Mouse (Mus musculus): Measurements from ENCODE around the gene Faf1. TPM values are rescaled to one million over a fixed set of nuclear protein-coding genes. Genes with fewer than 3 reads are reported as not detected.

Faf1 gene
- total and polyA plus RNA-seq, 3 experiments: 34.9 to 52.8 (median 38.2) TPM

DNA sequence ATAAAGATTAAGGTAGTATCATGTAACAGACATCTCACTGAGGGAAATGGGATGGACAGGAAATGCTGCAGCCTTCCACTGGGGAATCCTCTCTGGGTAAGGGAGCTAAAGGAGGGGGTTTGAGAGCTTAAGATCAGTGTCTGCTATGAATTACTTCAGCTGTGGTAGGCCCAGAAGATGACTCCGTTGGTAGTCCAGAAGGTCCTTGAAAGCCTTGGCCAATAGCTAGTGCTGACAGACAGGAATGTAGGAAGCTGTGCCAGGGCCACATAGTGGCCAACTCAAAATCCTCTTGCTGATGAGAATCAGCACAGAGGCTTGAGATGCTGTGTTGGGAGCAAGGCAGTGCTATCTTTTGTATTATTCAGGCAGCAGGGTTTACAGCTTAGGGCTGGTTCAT is 59.4 kb downstream of the Faf1 start:
- H3K27me3 ChIP-seq (replicated peaks): no peaks in the 10 kb centered on the region
- no peaks in the 10 kb centered on the region for H3K9me3 ChIP-seq (replicated peaks; ENCODE audit: low read length)
- dilution Hi-C loops (cut with MboI; ENCODE audit: extremely low pct_ligation_motif_present, extremely low pct_unique_long_range_greater_than_20kb, low sequenced_read_pairs): no loop called here
- no peaks in the 10 kb centered on the region for H3K4me1 ChIP-seq (ENCODE audit: control insufficient read depth in 1 of 2, insufficient read depth in 2 of 2)
- no peak overlapping the region for H3K4me3 ChIP-seq (replicated peaks in 1 of 3; ENCODE audit: low read depth in 2 of 3, low read length in 2 of 3, poor library complexity in 1 of 3)
- H3K9ac ChIP-seq (ENCODE audit: insufficient read depth, low read depth): no peak overlapping the region
- DNase-seq (ENCODE audit: extremely low read depth): no peak
- H3K4me2 ChIP-seq (ENCODE audit: insufficient read depth, low read depth, poor library complexity, severe bottlenecking): no peak overlapping the region
- in situ Hi-C loops (cut with MboI; ENCODE audit: low pct_ligation_motif_present, low pct_unique_long_range_greater_than_20kb, low sequenced_read_pairs): no loop called here
- H3K79me2 ChIP-seq (replicated peaks; ENCODE audit: control insufficient read depth, extremely low read depth, insufficient read depth, poor library complexity, severe bottlenecking): no peaks in the 10 kb centered on the region
- TF ChIP-seq HCFC1 (IDR thresholded peaks at IDR 0.05; ENCODE audit: low read depth, low read length): no peak
- no peak for TF ChIP-seq TCF12 (IDR thresholded peaks at IDR 0.05; ENCODE audit: low read depth, low read length)
- no peak for TF ChIP-seq SIN3A (IDR thresholded peaks at IDR 0.05; ENCODE audit: low read length)
- TF ChIP-seq JUND (conservative IDR thresholded peaks at IDR 0.05; ENCODE audit: low read depth, low read length): no peak
- no peak for TF ChIP-seq ZMIZ1 (IDR thresholded peaks at IDR 0.05; ENCODE audit: low read depth, low read length)
- TF ChIP-seq IRF4 (IDR thresholded peaks at IDR 0.05; ENCODE audit: low read depth, low read length): no peak
- TF ChIP-seq UBTF (IDR thresholded peaks at IDR 0.05; ENCODE audit: low read depth, low read length): no peak
- no peak for TF ChIP-seq CHD2 (IDR thresholded peaks at IDR 0.05; ENCODE audit: low read length)
- no peak for TF ChIP-seq ZNF384 (IDR thresholded peaks at IDR 0.05; ENCODE audit: low read depth, low read length)
- TF ChIP-seq PAX5 (IDR thresholded peaks at IDR 0.05; ENCODE audit: low read length): no peak
- TF ChIP-seq CHD1 (IDR thresholded peaks at IDR 0.05; ENCODE audit: low read depth, low read length): no peak
- no peak for TF ChIP-seq MAZ (IDR thresholded peaks at IDR 0.05; ENCODE audit: low read depth, low read length)
- no peak for TF ChIP-seq NRF1 (IDR thresholded peaks at IDR 0.05; ENCODE audit: low read depth, low read length)
- no peak for TF ChIP-seq MXI1 (IDR thresholded peaks at IDR 0.05; ENCODE audit: low read depth, low read length)
- H3K27ac ChIP-seq (ENCODE audit: insufficient read depth, low read depth): no peak overlapping the region
- H3K36me3 ChIP-seq (replicated peaks in 1 of 2; ENCODE audit: control insufficient read depth in 1 of 2, insufficient read depth in 1 of 2, low read length in 1 of 2): peaks cover 0 to 20% of the 10 kb centered on the region in 2 experiments

- TF ChIP-seq CTCF (conservative IDR thresholded peaks at IDR 0.05 in 1 of 2, IDR thresholded peaks at IDR 0.05 in 1 of 2; ENCODE audit: low read depth in 2 of 2, low read length in 2 of 2) (peak in 1 of 2 experiments; percentile 48; a peak in 1 of 4 replicates), RAD21 (IDR thresholded peaks at IDR 0.05; ENCODE audit: low read depth, low read length) (peak; percentile 21), MYC (IDR thresholded peaks at IDR 0.05; ENCODE audit: low read depth, low read length) (no peak)
- dilution Hi-C loops (cut with MboI; ENCODE audit: extremely low pct_ligation_motif_present, extremely low pct_unique_long_range_greater_than_20kb, low sequenced_read_pairs): no loop called here
- peak; percentile 9 for DNase-seq (ENCODE audit: extremely low read depth)
- in situ Hi-C loops (cut with MboI; ENCODE audit: low pct_ligation_motif_present, low pct_unique_long_range_greater_than_20kb, low sequenced_read_pairs): no loop called here
- no peaks in the 10 kb centered on the region for H3K79me2 ChIP-seq (replicated peaks; ENCODE audit: control insufficient read depth, extremely low read depth, insufficient read depth, poor library complexity, severe bottlenecking)
- no peak overlapping the region for H3K27ac ChIP-seq (ENCODE audit: insufficient read depth, low read depth)
- no peaks in the 10 kb centered on the region for H3K27me3 ChIP-seq (replicated peaks)
- no peaks in the 10 kb centered on the region for H3K4me1 ChIP-seq (ENCODE audit: control insufficient read depth in 1 of 2, insufficient read depth in 2 of 2)
- no peaks in the 10 kb centered on the region for H3K9me3 ChIP-seq (replicated peaks; ENCODE audit: low read length)
- H3K4me2 ChIP-seq (ENCODE audit: insufficient read depth, low read depth, poor library complexity, severe bottlenecking): no peak overlapping the region
- H3K36me3 ChIP-seq (replicated peaks in 1 of 2; ENCODE audit: control insufficient read depth in 1 of 2, insufficient read depth in 1 of 2, low read length in 1 of 2): peaks cover 0 to 13% of the 10 kb centered on the region in 2 experiments
- H3K9ac ChIP-seq (ENCODE audit: insufficient read depth, low read depth): no peak overlapping the region
- no peak overlapping the region for H3K4me3 ChIP-seq (replicated peaks in 1 of 3; ENCODE audit: low read depth in 2 of 3, low read length in 2 of 3, poor library complexity in 1 of 3)
Measured at GRCm38 (mm10) chr4:109743984-109744383, 67.6 kb downstream of the Faf1 start.
